Mouse (Mus musculus) embryonic facial prominence, embryonic 13.5 days (tissue): ENCODE results near the gene Mkln1. TPM values are rescaled to one million over a fixed set of nuclear protein-coding genes. Genes with fewer than 3 reads are reported as not detected.

Experiments
- ATAC-seq: fragments of 200-750 bp; cut with Nextera tagmentation; 2 replicates; pipeline ENCODE4 v1.8.0; 2017; ENCODE audit warnings: low read depth; ENCODE audit not compliant: insufficient number of reproducible peaks, insufficient read depth, low FRiP score, low TSS enrichment
- H3K27ac ChIP-seq: fragments of 300-500 bp; sonication (generic); 2 replicates; pipeline ENCODE4 v1.5.1; 2015; ENCODE audit warnings: moderate library complexity, mild to moderate bottlenecking, inconsistent platforms
- H3K27me3 ChIP-seq: fragments of 300-500 bp; sonication (generic); 2 replicates; pipeline ENCODE4 v1.6.1; 2015; ENCODE audit warnings: mild to moderate bottlenecking, inconsistent platforms
- H3K36me3 ChIP-seq: fragments of 300-500 bp; sonication (generic); 2 replicates; pipeline ENCODE4 v1.6.1; 2015; ENCODE audit warnings: mild to moderate bottlenecking, inconsistent platforms
- H3K4me1 ChIP-seq: fragments of 300-500 bp; sonication (generic); 2 replicates; pipeline ENCODE4 v1.6.1; 2015; ENCODE audit warnings: inconsistent platforms
- H3K4me2 ChIP-seq: fragments of 300-500 bp; sonication (generic); 2 replicates; pipeline ENCODE4 v1.6.1; 2015; ENCODE audit warnings: moderate library complexity, mild to moderate bottlenecking, inconsistent platforms
- H3K4me3 ChIP-seq: fragments of 300-500 bp; sonication (generic); 2 replicates; pipeline ENCODE4 v1.5.1; 2015; ENCODE audit warnings: mild to moderate bottlenecking, inconsistent platforms
- H3K9ac ChIP-seq: fragments of 300-500 bp; sonication (generic); 2 replicates; pipeline ENCODE4 v1.6.1; 2015; ENCODE audit warnings: mild to moderate bottlenecking, inconsistent platforms
- H3K9me3 ChIP-seq: fragments of 300-500 bp; sonication (generic); 2 replicates; pipeline ENCODE4 v1.6.1; 2016; ENCODE audit warnings: inconsistent platforms
- WGBS: fragments of 180-500 bp; shearing (Covaris S2); methylation state at CpG from one replicate; pipeline ENCODE4 v1.1.7; 2015; ENCODE audit warnings: mixed read lengths; 5-methylcytosine and 5-hydroxymethylcytosine counted together
- polyA plus RNA-seq: library from polyadenylated mRNA; unstranded; fragments of >200 nt; fragmentation: Nextera tagmentation; extraction: Ambion mirVana; gene quantifications from 2 replicates; pipeline ENCODE4 v1.2.1, GENCODE M21; 2015

Gene Mkln1
- polyA plus RNA-seq, 1 experiment from 2014 or later, result 193 TPM

DNA sequence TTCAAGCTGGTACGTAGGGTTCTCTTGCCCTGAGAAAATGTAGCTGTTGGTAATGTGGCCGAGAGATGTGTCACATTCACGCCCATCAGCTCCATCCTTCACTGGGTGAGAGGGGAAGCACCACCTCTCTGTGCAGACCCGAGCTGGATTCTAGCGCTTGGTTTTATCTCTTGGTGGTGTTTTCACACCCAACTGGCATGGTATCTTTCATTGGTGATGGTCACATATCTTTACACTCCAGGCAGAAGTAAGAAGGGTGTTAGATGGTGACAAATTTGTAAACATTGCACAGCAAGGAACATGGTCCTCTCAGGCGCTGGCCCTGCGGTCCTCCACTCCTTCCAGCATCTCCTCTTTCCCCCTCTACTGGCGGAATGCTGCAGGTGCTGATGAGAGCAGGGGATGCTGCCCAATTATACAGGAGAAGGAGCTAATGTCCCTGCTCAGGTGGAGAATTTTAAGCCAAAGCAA, 120.5 kb downstream of the Mkln1 start:
- no peak overlapping the region for H3K27ac ChIP-seq
- H3K4me2 ChIP-seq, result no peak overlapping the region
- H3K4me3 ChIP-seq, result no peak overlapping the region
- no peak for ATAC-seq
- 74% methylated on average over 8 of the region's 8 CpGs for WGBS
- no peak overlapping the region for H3K9ac ChIP-seq
- H3K9me3 ChIP-seq, result no peaks in the 10 kb centered on the region
- peaks cover 9% of the 10 kb centered on the region; the same call in 1 of the 2 replicates for H3K4me1 ChIP-seq
- no peaks in the 10 kb centered on the region for H3K27me3 ChIP-seq
- H3K36me3 ChIP-seq, result peaks cover 14% of the 10 kb centered on the region; the same call in 1 of the 2 replicates

DNA sequence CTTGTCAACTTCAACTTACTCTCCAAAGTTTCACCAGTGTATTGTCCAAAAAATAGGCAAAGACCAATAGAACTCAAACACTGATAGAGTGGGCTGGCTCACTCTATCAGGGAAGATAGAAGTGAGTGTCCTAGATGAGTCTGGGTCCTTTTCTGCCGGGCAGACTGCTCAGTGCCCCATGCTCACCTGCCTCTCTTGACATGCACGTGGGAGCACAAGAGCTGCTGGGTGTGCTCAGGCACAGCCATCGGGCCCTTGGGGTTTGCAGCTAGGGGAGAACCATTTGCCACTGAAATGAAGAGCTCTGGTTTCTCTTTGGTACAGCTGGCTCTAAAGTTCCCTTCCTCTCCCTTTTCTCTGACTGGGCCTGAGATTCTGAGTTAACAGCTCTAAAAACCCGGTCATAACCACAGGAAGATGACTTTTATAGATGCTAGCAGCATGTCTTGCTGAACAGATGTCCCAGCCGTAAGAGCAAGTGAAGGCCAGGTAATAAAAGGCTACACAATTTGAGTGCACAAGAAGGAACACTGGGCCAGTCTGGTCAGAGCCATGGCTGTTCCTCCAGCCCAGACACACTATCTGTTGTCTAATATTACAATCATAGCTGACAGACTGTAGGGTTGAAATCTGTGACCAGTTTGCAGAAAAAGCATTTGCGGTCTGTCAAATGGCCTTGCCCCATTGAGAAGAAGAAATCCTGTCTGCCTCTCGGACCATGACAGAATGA, 122.1 kb downstream of the Mkln1 start:
- no peak for ATAC-seq
- Histone ChIP-seq H3K36me3 (peaks cover 6% of the 10 kb centered on the region; the same call in 1 of the 2 replicates), H3K27ac (no peak overlapping the region), H3K9me3 (no peaks in the 10 kb centered on the region), H3K4me2 (no peak overlapping the region), H3K4me3 (no peak overlapping the region), H3K9ac (no peak overlapping the region), H3K27me3 (no peaks in the 10 kb centered on the region), H3K4me1 (peaks cover 9% of the 10 kb centered on the region; the same call in 1 of the 2 replicates)
- 69% methylated on average over 7 of the region's 7 CpGs for WGBS

DNA sequence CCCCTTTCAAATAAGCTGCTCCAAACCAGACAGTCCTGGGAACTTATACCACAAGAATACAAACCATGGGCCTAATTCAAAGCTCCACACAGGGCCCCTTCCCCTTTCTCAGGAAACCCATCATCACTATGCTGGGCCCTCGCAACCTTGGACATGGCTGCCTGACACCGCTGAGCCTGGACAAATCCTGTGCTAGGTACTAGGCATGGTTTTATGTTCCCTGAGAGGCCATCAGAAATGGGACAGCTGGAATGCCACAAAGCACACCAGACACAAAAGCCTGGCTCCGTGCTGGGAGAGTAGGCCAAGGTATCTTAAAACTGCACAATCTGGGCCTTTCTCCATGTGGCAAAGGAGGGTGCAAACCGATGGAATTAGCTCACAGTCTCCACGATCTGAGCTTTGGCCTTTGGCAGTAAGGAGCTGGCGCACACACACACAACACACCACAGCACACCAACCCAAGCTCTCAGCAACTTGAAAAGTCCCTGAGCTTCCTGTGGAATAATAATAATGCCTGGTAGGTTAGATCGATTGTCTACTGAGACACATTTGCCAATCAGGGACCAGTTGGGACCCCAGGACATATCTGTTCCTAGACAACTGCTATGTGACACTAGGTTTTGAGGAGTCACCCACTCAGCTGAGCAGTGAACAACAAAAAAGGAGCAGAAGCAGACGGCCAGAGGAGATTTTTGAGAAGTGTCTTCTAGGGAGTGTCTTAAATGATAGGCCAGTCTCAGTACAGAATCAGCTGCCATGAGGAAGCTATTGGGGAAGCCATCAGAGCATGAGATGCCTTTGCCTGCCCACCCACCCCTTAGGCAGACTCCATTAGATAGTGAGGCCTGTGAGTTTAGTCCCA, 123.2 kb downstream of the Mkln1 start:
- no peaks in the 10 kb centered on the region for H3K27me3 ChIP-seq
- H3K4me1 ChIP-seq, result peaks cover 9% of the 10 kb centered on the region; the same call in 1 of the 2 replicates
- H3K4me3 ChIP-seq, result no peak overlapping the region
- no peak overlapping the region for H3K27ac ChIP-seq
- peaks cover 6% of the 10 kb centered on the region; the same call in 1 of the 2 replicates for H3K36me3 ChIP-seq
- H3K9me3 ChIP-seq, result no peaks in the 10 kb centered on the region
- 86% methylated on average over 8 of the region's 8 CpGs for WGBS
- ATAC-seq, result no peak
- H3K4me2 ChIP-seq, result no peak overlapping the region
- no peak overlapping the region for H3K9ac ChIP-seq

DNA sequence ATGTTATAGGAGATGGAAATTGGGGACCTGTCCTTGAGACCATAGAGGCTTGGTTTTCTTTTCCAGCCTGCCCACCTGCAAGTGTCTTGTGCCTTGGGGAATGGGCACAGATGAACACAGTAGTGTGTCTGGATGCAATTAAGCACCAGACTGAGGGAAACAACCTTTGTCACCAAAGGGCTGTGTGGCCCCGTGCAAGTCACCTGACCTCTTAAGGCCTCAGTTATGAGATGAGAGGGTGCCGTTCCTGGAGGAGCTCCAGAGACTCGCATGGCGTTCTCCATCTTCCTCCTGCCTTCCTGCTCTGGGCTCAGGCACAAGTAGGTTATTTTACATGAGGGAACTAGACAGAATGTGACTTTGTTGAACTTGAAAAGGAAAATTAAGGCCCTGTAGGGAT, 123.9 kb downstream of the Mkln1 start:
- no peak overlapping the region for H3K4me2 ChIP-seq
- no peaks in the 10 kb centered on the region for H3K27me3 ChIP-seq
- WGBS, result 37% methylated on average over 4 of the region's 4 CpGs
- peaks cover 6% of the 10 kb centered on the region; the same call in 1 of the 2 replicates for H3K36me3 ChIP-seq
- H3K9ac ChIP-seq, result no peak overlapping the region
- no peaks in the 10 kb centered on the region for H3K9me3 ChIP-seq
- H3K4me3 ChIP-seq, result no peak overlapping the region
- no peak overlapping the region for H3K27ac ChIP-seq
- peaks cover 9% of the 10 kb centered on the region; the same call in 1 of the 2 replicates for H3K4me1 ChIP-seq
- ATAC-seq, result no peak

GRCm38 (mm10) chr6:31523039-31523438, 124.5 kb downstream of the Mkln1 start:
- WGBS, result 41% methylated on average over 5 of the region's 5 CpGs
- no peak for ATAC-seq
- H3K9ac ChIP-seq, result no peak overlapping the region

GRCm38 (mm10) chr6:31523657-31524056, 125.1 kb downstream of the Mkln1 start:
- no peak for ATAC-seq
- no peaks in the 10 kb centered on the region for H3K9me3 ChIP-seq
- no peak overlapping the region for H3K4me3 ChIP-seq
- H3K4me1 ChIP-seq, result peaks cover 9% of the 10 kb centered on the region; the same call in 1 of the 2 replicates
- H3K27me3 ChIP-seq, result no peaks in the 10 kb centered on the region
- WGBS, result 86% methylated on average over 4 of the region's 4 CpGs
- no peak overlapping the region for H3K9ac ChIP-seq
- H3K27ac ChIP-seq, result no peak overlapping the region
- H3K4me2 ChIP-seq, result no peak overlapping the region
- H3K36me3 ChIP-seq, result no peaks in the 10 kb centered on the region

More at GRCm38 (mm10) chr6:31523039-31523438, 124.5 kb downstream of the Mkln1 start:
- H3K36me3 ChIP-seq, result 0 out of 2 replicates have a peak, but pooled peaks cover under 1% of the 10 kb centered on the region
- no peaks in the 10 kb centered on the region for H3K27me3 ChIP-seq
- no peak overlapping the region for H3K27ac ChIP-seq
- H3K4me1 ChIP-seq, result peaks cover 9% of the 10 kb centered on the region; the same call in 1 of the 2 replicates
- H3K9me3 ChIP-seq, result no peaks in the 10 kb centered on the region
- no peak overlapping the region for H3K4me2 ChIP-seq
- no peak overlapping the region for H3K4me3 ChIP-seq

DNA sequence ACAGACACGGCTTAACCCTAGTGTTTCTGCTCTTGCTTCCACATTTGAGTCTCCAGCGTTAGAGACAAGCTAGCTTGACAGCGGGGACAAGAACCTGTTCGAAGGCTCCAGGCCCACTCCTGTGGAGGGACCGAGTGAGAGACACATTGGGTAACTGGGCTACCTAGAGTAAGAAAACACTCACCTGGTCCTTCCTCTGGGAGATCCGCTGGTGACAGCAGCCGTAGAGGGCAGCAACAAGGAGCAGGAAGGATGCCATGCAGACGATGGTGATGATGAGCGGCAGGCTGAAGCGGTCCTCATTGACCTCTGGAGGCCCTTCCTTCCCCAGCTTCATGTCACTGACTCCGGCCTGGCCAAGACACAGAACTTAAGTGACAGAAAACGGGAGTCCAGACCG, 125.6 kb downstream of the Mkln1 start:
- no peak for ATAC-seq
- no peak overlapping the region for H3K27ac ChIP-seq
- no peak overlapping the region for H3K9ac ChIP-seq
- H3K9me3 ChIP-seq, result no peaks in the 10 kb centered on the region
- WGBS, result 88% methylated on average over 13 of the region's 13 CpGs
- H3K36me3 ChIP-seq, result no peaks in the 10 kb centered on the region
- no peak overlapping the region for H3K4me3 ChIP-seq
- no peak overlapping the region for H3K4me2 ChIP-seq
- H3K4me1 ChIP-seq, result peaks cover 9% of the 10 kb centered on the region; the same call in 1 of the 2 replicates
- H3K27me3 ChIP-seq, result no peaks in the 10 kb centered on the region

- Histone ChIP-seq H3K4me3 (no peak overlapping the region), H3K36me3 (no peaks in the 10 kb centered on the region), H3K4me2 (no peak overlapping the region), H3K9ac (no peak overlapping the region), H3K4me1 (peaks cover 9% of the 10 kb centered on the region; the same call in 1 of the 2 replicates), H3K9me3 (no peaks in the 10 kb centered on the region), H3K27ac (no peak overlapping the region), H3K27me3 (no peaks in the 10 kb centered on the region)
- no peak; the same call in 1 of the 2 replicates for ATAC-seq
- WGBS, result 85% methylated on average over 8 of the region's 8 CpGs
These were observed 126.1 kb downstream of the Mkln1 start for GRCm38 (mm10) chr6:31524647-31525046.

DNA sequence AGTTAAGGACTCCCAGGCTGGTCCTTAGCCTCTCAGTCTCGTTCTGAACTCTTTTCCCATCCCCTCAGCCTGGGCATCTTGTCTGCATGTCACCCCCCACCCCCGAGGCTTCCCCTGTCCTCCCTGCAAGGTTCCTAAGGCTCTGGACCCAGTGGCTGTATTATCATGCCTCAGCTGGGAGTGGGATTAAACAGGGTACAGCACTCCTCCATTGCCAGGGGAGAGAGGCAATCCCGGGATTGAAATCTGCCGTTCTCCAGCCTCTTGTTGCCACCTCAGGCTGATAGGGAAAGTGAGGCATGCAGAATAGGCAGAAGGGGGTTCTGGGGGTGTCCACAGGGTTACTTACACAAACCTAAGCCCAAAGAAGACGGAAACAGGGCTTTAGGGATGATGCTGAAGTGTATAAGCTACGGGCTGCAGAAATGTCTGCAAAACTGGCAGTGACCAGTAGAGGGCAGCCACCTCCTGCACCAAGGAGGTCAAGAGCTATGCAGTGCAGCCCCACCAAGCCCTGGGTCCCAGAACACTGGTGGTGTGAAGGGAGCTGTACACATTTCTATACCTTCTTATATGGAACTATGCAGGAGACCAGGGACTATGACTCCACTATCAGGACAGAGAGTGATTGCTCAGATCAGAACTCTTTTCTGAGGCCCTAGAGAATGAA, 126.8 kb downstream of the Mkln1 start:
- H3K36me3 ChIP-seq, result no peaks in the 10 kb centered on the region
- no peak overlapping the region for H3K27ac ChIP-seq
- 64% methylated on average over 6 of the region's 6 CpGs for WGBS
- ATAC-seq, result peak; percentile 52; the same call in 1 of the 2 replicates
- H3K27me3 ChIP-seq, result no peaks in the 10 kb centered on the region
- no peaks in the 10 kb centered on the region for H3K9me3 ChIP-seq
- H3K4me1 ChIP-seq, result peaks cover 9% of the 10 kb centered on the region; the same call in 1 of the 2 replicates
- no peak overlapping the region for H3K4me2 ChIP-seq
- H3K4me3 ChIP-seq, result no peak overlapping the region
- H3K9ac ChIP-seq, result no peak overlapping the region

DNA sequence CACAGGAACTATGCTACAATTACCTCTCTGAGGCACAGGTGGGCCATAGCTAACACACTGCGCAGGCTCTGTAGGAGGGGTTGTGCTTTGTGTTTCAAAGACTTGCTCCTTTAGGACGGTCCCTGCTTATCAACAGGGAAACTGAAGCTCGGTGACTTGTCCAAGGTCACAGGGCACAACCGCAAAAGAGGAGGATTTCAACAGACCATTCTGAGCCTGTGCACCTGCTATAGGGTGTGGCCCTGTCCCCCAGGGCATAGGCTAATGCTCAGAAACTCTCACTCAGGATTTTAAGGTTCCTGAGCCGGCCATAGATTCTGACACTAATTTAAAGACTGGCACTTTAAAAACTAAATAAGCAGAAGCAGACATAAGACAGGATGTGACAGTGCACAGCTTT, 128.4 kb downstream of the Mkln1 start:
- Histone ChIP-seq H3K4me2 (no peak overlapping the region), H3K9me3 (no peaks in the 10 kb centered on the region), H3K27ac (no peak overlapping the region), H3K9ac (no peak overlapping the region), H3K4me3 (no peak overlapping the region), H3K36me3 (no peaks in the 10 kb centered on the region), H3K27me3 (no peaks in the 10 kb centered on the region), H3K4me1 (peaks cover 4% of the 10 kb centered on the region; the same call in 1 of the 2 replicates)
- WGBS, result 82% methylated on average over 5 of the region's 5 CpGs
- no peak for ATAC-seq

- no peak for ATAC-seq
- Histone ChIP-seq H3K9ac (no peak overlapping the region), H3K9me3 (no peaks in the 10 kb centered on the region), H3K36me3 (no peaks in the 10 kb centered on the region), H3K4me1 (no peaks in the 10 kb centered on the region), H3K4me3 (no peak overlapping the region), H3K27ac (no peak overlapping the region), H3K4me2 (no peak overlapping the region), H3K27me3 (no peaks in the 10 kb centered on the region)
- WGBS, result 78% methylated on average over 7 of the region's 7 CpGs
These were observed 129.4 kb downstream of the Mkln1 start for GRCm38 (mm10) chr6:31527897-31528296.
